Mouse (Mus musculus) heart, postnatal 4 days (tissue): ENCODE results near the gene Lmo7. TPM values are rescaled to one million over a fixed set of nuclear protein-coding genes. Genes with fewer than 3 reads are reported as not detected.

Source experiments
- DNase-seq: peaks from one replicate; pipeline ENCODE4 v3.0.0; 2021
- total RNA-seq, 2 experiments: library from RNA; stranded (reverse); gene quantifications; 2 replicates each; pipeline ENCODE4 v1.2.3; 2021

The Lmo7 gene
- total RNA-seq, 2 experiments from 2014 or later, result 490 to 502 TPM

DNA sequence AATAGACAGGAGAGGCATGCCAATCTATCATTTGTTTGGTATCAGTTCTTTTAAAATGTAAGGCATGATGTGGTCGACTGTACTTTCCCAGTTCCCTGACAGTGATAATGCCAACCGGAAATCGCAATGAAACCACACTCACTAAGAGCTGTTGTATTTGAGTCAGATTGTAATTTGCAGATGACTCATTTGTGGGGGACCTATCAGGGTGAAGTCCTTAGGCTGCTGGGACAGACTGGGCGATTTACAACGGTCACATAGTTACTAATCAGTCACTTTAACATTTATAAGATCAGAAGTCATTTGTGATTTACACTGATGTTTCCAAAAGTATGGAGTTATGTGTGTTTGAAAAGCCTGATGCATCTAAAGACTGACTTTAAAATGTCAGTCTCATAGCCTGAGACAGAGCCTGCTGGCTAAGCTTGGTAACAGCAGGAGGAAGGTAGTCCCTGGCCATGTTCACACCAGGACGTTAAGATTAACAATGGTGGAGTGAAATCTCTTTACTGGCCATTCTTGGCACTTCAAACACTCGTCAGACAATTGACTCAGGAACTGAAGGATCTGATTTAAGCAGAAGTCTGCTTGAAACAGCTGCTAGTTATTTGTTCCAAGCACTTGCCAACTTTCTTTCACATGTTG lies 149.4 kb downstream of the Lmo7 start:
- DNase-seq, result no peak

DNA sequence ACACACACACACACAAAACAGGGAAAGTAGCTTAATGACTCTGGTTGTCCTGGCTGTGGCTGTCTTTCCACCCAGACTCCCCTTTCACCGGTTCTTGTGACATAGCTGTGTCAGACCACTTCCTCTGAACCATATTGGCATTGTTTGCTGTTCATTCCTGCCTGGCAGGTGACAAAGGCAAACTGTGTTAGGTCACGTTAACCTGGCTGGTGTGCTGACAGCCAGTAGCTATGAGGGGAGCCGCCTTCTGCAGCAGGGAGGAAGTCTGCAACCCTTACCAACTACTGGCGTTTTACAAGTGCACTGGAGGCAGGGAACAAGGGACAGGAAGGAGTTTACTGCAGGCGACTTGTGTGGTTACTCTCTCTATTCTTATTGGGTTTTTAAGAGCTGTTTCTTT lies 153.2 kb downstream of the Lmo7 start:
- peak; percentile 40 for DNase-seq

GRCm38 (mm10) chr14:101883787-101884186 lies 154.0 kb downstream of the Lmo7 start:
- no peak for DNase-seq

GRCm38 (mm10) chr14:101886320-101886719 lies 156.6 kb downstream of the Lmo7 start:
- no peak for DNase-seq

- no peak for DNase-seq
Measured at GRCm38 (mm10) chr14:101891903-101892448, 162.2 kb downstream of the Lmo7 start.

GRCm38 (mm10) chr14:101892496-101892895 lies 162.7 kb downstream of the Lmo7 start:
- DNase-seq, result no peak

GRCm38 (mm10) chr14:101893215-101893614 lies 163.5 kb downstream of the Lmo7 start:
- DNase-seq, result no peak

DNA sequence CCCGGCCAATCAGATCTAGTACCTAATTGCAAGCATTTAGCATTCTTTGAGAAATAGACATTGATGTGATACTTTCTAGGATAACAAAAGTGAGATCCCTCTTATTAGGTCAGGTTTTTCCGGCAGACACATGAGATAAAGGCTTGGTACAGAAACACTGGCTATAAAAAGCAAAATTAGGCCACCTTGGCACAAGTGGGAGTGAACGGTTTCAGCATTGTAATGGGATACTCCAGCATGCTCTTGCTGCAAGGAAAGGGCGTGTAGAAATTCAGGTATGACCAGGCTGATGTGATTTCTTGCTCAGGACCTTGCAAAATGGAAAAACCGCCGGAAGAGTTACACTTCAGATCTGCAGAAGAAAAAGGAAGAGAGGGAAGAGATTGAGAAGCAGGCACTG lies 168.5 kb downstream of the Lmo7 start:
- DNase-seq, result no peak

GRCm38 (mm10) chr14:101901496-101901895 lies 171.7 kb downstream of the Lmo7 start:
- DNase-seq, result no peak

- no peak for DNase-seq
Measured at GRCm38 (mm10) chr14:101901976-101902375, 172.2 kb downstream of the Lmo7 start.

DNA sequence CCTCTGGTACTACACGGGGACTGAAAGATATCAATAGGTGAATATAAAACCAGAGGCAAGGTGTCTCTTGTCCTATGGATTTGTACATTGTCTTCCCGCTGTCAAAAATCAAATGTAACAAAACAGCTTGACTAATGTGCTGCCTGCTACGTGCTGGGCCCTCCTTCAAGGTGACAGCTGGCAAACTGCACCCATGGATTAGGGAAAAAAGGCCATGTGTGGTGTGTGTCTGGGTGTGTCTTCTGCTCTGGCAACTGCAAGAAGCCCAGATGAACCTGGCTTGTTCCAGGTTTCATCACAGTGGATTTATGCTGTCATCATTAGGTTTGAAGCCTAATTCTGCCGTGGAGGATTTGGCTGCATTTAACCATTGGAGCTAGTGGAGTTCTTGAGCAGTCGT lies 174.0 kb downstream of the Lmo7 start:
- DNase-seq, result no peak

- no peak for DNase-seq
Measured at GRCm38 (mm10) chr14:101911983-101912382, 182.2 kb downstream of the Lmo7 start.

DNA sequence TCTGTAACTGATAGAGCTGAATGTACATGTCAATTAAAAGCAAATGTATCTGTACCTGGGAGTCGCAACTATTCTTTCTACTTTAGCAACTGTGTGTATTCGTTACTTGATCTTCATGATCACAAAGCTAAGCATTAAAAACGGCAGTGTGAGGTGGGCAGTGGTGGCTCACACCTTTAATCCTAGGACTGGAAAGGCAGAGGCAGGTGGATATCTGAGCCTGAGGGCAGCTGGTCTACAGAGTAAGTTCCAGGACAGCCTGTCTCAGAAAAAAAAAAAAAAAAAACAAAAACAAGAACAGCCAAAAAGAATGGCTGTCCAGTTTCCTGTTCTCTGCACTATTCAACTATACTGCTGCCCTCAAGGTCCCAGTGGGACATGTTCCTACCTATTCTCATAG lies 182.6 kb downstream of the Lmo7 start:
- DNase-seq, result no peak

DNA sequence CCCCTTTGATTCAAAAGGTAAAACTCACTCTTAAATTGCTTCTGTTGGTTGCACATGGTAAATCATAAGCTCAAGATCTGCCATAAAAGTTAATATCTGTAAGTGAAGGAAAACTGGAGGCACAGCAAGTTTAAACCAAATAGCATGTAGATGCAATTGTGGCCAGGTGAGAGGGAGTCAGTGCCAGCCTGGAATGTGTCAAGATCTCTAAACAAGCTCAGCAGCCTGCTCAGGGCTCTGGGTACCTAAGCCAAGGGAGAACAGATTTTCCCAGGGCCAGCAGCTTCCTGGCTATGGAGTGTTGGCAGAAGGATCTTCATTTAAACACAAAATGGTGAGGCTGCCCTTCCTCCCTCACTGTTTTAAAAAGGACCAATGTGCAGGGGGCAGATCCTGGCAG lies 184.6 kb downstream of the Lmo7 start:
- DNase-seq, result no peak

- DNase-seq, result no peak
Measured at GRCm38 (mm10) chr14:101915867-101916266, 186.1 kb downstream of the Lmo7 start.

- DNase-seq, result no peak
Measured at GRCm38 (mm10) chr14:101918471-101918870, 188.7 kb downstream of the Lmo7 start.

DNA sequence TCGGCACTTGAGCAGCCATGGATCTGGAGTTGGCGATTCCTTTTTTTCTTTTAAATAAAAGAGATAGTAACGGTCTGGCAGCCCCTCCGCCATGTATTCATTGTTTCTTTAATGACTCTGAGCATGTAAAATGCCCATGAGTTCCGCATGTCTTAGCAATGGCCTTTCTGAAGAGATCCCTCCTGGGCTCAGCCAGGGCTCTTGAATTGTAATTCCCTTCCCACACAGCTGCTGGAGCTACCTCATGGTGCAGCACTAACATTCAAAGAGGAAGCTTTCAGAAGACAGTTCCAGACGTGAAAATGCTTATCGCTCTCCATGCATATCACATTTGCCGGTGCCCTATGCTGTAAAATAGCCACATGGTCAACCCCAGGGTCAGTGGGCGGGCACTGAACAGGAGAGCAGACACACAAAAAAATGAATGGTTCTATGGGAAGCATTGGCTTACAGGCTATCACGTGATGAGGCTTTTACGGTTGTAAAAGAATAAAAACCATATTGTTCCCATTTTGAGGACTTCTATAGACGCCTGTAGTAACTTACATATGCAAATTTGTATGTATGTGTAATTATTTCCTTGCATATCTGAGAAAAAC lies 198.0 kb downstream of the Lmo7 start:
- DNase-seq, result no peak

DNA sequence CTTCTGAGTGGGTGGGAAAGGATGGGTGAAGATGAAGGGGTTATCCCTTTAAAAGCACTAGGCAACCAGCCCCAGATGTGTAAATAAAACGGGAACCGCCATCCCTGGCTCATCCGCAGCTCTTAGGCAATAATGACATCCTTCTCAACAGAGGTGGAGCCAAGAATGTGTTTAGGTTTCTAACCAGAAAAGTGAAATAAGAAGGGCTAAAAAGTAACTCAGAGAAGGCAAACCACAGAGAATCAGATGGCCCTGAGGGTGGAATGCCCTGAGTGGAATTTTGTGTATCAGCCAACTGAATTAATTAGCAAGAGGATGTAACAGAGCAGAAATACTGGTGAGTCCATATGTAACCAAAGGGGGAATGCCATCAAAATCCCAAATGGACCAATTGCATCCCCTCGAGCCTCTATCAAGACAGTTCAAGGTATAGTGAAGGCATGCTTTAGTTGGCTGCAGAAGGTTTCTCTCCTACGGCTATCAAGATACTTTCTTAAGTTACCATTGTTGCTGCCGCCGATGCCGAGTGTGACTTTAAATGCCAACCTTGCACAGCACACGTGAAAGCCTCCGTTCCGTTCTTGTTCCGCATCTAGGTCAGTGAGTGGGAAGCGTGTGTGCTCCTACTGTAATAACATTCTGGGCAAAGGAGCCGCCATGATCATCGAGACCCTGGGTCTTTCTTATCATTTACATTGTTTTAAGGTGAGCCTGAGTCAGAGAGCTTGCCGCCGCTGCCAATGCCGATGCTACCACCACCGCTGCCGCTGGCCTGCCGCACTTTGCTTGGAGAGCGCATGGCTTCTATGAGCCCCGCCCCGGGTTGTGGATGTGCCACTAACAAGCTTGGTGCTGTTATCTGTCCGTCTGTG lies 201.1 kb downstream of the Lmo7 start:
- no peak for DNase-seq

- no peak for DNase-seq
Measured at GRCm38 (mm10) chr14:101931448-101931750, 201.6 kb downstream of the Lmo7 start.

GRCm38 (mm10) chr14:101933551-101933950 lies 203.8 kb downstream of the Lmo7 start:
- DNase-seq, result no peak

- peak; percentile 63 for DNase-seq
Measured at GRCm38 (mm10) chr14:101942971-101943370, 213.2 kb downstream of the Lmo7 start.

DNA sequence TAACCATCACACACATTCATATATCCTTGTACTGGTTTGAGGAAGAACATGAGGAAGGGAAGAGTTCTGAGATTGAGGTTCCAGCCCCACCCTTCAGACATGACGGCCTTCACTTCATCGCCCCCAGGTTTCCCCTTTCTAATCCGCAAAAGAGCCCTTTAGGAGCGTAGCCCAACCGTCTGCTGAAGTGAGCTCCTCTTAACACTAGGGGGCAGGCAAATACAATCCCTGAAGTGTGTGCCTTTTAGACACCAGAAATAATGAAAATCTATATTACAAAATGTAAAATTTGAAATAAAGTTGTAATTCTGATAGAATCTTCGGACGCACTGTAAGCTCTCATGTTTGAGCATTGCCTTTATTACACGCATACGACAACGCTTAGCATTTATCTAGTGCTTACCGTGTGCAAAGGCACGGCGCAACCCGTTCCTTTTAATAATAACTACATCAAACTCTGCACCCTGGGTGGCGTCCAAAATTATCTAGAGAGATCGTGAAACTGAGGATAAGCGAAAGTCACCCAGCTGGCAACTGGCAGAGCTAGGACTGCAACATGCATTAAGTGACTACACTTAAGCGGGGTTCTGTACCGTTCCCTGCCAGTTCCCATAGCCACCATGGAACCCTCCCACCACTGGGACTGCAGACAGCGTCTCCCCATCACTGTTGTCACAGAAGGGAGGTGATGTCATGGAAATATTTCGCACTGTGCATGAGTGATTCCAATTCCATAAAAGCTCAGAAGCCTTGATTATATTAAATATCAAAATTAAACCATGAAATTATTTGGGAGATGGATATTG lies 217.2 kb downstream of the Lmo7 start:
- DNase-seq, result peak; percentile 58

- DNase-seq, result peak; percentile 57
Measured at GRCm38 (mm10) chr14:101949114-101949513, 219.4 kb downstream of the Lmo7 start.
